Mouse (Mus musculus) urinary bladder, postnatal 25 days (tissue): ENCODE results near the gene Bmi1.
A peak's percentile ranks its signal among the peaks of the same experiment; 100 is the strongest.

Experiments
- DNase-seq: peaks from one replicate; pipeline ENCODE4 v3.0.0; 2022; ENCODE audit warnings: low spot score

Gene Bmi1

GRCm38 (mm10) chr2:18676936-18677491 is at the start of gene Bmi1:
Gene Bmi1 (plus strand): TSS chr2:18677018.
- DNase-seq = peak; percentile 58

- DNase-seq = no peak
Measured at GRCm38 (mm10) chr2:18630547-18630946, 46.3 kb upstream of the Bmi1 start.

GRCm38 (mm10) chr2:18635052-18635451 is 41.8 kb upstream of the Bmi1 start:
- DNase-seq = no peak

DNA sequence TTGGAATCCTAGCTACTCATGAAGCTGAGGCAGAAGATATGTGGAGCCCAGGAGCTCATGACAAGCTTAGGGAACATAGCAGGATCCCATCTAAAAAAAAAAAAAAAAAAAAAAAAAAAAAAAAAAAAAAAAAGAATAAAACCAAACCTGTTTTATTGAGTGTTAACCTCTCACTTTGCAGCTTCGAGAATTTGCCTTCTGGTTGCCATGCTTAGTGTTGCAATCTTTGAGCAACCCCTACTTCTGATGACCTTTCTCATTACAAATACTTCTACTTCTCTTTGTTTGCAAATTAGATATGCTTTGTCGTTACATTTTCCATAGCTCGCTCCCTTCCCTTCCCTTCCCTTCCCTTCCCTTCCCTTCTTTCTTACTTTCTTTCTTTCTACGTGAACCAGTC is 28.3 kb upstream of the Bmi1 start:
- DNase-seq = no peak

GRCm38 (mm10) chr2:18654821-18655220 is 22.0 kb upstream of the Bmi1 start:
- no peak for DNase-seq

- DNase-seq = no peak
Measured at GRCm38 (mm10) chr2:18664003-18664402, 12.8 kb upstream of the Bmi1 start.

GRCm38 (mm10) chr2:18671041-18671440 is 5.8 kb upstream of the Bmi1 start:
- no peak for DNase-seq

DNA sequence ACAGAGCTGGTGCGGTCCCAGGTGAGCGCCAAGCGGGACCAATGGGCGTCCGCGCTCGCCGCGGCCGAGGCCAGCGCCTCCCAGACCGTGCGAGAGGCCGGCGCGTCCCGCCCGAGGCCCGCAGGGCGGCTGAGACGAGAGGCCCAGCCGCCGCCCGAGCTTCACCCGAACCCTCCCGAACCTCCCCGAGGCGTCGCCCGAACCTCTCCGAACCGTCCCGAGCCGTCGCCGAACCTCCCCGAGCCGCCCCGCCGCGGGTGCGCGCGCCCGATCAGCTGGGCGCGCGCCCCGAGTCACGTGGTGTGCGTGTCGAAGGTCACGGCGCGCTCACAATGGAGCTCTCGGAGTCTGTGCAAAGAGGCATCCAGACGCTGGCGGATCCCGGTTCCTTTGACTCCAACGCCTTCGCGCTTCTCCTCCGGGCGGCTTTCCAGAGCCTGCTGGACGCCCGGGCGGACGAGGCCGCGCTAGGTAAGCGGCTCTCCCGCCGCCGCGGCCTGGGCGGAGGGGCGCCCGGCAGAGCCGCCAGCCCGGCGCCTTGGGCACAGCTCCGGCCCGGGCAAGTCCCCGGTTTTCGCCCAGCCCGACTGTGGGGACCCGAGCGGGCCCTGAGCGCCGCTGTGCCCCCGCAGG is 4.6 kb upstream of the Bmi1 start, which contains the start of gene Commd3:
Commd3 (plus strand) TSS at position 252 of the 633 bp plus-strand sequence.
- DNase-seq = peak; percentile 96

DNA sequence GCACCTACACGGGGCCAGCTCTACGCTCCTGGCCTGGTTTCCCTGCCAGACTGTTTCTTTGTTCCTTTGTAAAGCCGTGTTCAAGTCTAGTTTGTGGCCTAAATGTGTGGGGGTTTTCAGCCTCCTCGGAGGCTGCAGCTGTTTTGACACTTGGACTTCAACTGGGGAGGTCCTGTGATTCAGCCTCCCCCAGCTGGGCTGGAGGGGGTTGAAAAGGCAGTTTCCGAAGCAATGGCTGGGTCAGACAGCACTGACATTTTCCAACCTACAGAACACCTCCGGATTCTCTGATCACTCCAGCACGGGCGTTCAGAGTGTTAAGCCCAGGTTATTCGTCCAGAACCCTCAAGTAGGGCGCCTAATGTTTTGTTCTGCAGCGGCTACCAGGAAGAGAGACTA is 4.1 kb upstream of the Bmi1 start:
- no peak for DNase-seq

GRCm38 (mm10) chr2:18673766-18674165 is 3.1 kb upstream of the Bmi1 start:
- no peak for DNase-seq

- DNase-seq = no peak
Measured at GRCm38 (mm10) chr2:18674193-18674902, 2.5 kb upstream of the Bmi1 start.

DNA sequence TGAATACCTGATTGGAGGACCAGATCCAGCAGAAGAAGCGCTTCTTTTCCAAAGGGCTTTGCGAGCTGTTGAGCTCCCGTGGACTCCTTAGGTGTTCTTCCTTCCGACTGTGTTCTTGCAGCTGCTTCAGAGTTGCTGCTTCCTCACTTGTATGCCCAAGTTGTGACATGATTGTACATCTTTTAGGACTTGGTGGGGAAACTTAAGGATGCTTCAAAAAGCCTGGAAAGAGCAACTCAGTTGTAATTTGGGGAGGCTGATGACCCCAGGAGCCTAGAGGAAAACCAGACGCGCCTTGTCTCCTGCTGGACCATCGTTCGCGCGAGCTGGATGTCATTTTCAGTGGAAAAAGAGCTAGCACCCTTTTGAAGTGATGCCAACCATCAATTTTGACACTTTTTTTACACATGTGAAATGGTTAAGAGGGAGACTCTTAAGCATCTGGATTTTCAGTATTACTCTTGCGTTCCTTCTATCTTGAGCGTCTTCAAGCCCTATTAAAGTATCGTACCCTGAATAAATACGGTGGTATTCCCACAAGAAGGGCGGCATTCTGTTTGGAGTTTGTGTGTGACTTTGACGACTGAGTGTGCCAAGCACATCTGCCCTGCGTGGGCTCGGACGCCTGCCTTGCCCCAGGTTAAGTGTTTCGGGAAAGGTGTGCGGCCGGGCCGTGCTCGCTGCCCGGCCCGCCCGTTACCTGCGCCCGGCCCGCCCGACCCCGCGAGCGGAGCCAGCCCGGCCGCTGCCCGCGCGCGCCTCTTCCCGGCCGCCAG is 949 bp upstream of the Bmi1 start:
- DNase-seq = no peak

DNA sequence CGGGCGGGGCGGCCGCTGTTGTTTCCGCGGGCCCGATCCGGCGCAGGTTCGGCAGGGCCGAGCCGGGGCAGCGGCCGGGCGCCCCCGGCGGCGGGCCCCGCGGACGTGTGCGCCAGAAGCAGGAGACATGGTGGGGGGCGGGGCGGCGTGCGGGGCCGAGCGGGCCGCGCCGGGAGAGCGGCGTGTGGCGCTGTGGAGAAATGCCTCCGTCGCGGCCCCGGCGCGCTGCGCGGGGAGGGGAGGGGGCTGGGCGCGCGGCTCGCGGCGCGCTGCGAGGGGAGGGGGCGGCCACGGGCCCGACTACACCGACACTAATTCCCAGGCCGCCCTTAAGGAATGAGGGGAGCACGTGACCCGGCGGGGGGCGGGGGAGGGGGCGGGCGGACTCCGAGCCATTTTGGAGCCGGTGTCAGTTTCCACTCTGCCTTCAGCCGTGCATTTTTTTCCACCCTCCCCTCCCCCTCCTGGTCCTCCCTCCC is 322 bp upstream of the Bmi1 start:
- peak; percentile 57 for DNase-seq

- DNase-seq = peak; percentile 49
Measured at GRCm38 (mm10) chr2:18677631-18678471, 1.0 kb downstream of the Bmi1 start.

DNA sequence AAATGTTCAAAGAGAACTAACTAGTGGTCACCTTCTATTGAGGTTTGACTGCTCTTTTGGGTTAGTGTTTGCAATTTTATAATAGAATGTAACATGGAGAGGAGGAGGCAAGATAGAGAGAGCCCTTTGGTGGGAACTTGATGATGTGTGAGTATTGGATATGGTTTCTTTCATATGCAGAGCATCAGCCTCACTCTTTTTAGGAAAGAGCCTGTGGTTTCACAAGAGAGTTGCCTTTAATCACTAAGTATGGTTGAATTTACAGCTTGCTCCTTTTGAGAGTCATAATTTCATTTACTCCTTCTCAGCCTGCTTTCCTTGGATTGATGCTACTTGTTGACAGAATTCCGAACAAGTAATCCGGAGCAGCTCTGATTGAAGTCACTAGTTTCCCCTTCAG is 2.9 kb downstream of the Bmi1 start:
- no peak for DNase-seq

- no peak for DNase-seq
Measured at GRCm38 (mm10) chr2:18680501-18680900, 3.7 kb downstream of the Bmi1 start.

- DNase-seq = no peak
Measured at GRCm38 (mm10) chr2:18680961-18681360, 4.1 kb downstream of the Bmi1 start.

- DNase-seq = no peak
Measured at GRCm38 (mm10) chr2:18684062-18684461, 7.2 kb downstream of the Bmi1 start.

DNA sequence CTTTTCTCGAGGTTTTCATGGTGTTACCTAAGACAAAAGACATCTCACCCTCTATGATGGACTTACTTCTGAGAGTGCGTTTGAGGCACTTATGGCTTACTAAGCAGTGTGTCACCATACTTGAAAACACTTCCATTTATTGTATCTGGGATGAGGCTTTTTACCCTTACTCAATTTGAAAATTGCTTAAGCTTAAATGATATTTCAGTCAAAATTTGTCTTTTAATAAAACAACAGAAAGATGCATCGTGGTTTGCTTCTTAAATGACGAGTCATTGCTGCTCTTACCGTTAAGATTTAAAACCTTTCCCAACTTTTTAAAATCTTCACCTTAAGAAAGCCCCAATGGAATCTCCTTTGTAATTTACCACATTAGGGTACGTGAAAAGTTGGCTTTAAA is 9.6 kb downstream of the Bmi1 start:
- no peak for DNase-seq

- no peak for DNase-seq
Measured at GRCm38 (mm10) chr2:18686826-18687519, 10.2 kb downstream of the Bmi1 start.

- no peak for DNase-seq
Measured at GRCm38 (mm10) chr2:18687671-18688170, 10.9 kb downstream of the Bmi1 start.
